Mouse (Mus musculus) lung, postnatal 14 days (tissue): ENCODE measurements around the gene Gng3.

Experiments used
- DNase-seq: peaks from one replicate; pipeline ENCODE4 v3.0.0; 2021

Gene Gng3

GRCm38 (mm10) chr19:8803879-8804660 is 34.9 kb downstream of the Gng3 start:
- DNase-seq: no peak

DNA sequence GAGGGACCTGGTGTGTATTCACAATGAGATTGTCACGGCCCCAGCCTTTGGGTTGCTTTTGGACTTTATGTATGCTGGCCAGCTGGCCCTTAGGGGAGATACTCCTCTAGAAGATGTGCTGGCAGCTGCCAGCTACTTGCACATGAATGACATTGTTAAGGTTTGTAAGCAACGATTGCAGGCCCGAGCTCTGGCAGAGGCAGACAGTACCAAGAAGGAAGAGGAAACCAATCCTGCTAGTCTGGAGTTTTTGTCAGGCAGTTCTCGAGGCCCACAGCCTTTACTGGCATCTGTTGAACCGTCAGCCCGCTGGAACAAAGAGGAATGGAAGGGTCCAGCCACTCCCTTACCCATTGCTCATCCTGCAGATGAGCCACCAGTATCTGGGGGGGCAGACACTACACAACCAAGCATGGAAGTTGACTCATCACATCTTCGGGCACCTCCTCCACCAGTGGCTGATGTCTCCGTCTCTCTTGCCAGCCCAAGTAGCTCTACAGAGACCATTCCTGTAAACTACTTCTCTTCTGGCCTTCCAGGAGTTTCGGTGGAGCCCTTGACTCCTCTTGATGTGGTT is 35.7 kb downstream of the Gng3 start:
- DNase-seq: no peak

- peak; percentile 91 for DNase-seq
Measured at GRCm38 (mm10) chr19:8802130-8802821, 36.7 kb downstream of the Gng3 start, which contains the start of gene Zbtb3. Gene Zbtb3 (plus strand): TSS chr19:8802555.

- DNase-seq: no peak
Measured at GRCm38 (mm10) chr19:8798947-8799315, 40.1 kb downstream of the Gng3 start.

DNA sequence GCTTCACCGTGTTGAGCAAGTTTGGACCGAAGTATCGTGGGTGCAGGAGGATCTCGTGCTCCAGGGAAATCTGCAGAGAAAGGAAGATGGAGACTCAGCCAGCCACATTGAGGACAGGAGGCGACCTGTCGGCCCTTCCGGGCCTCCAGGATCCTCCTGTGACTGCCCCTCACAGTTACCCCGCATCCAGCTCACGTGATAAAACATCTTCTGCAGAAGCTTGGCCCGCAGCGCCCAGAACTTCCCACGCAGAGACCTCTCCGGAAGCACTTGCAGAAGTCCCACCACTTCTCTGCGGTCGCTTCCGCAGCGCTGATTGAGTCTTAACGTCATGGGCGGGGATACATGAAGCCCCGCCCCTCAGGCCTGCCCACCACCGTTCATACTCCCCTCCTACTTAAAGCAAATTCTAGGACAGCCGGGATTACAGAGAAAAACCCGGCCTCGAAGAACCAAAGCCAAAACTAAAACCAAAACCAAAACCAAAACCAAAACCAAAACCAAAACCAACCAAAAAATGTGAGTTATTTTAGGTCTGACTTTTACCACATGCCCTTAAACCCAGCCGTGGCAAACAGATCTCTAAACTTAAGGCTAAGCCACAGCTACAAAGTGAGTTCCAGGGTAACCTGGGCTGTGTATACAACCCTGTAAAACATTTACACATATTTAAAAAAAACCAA is 40.6 kb downstream of the Gng3 start, which contains the start of gene Polr2g:
Gene Polr2g, minus strand, starts transcription at position 314 of the 683 bp plus-strand sequence.
- peak; percentile 91 for DNase-seq

GRCm38 (mm10) chr19:8790171-8790570 is 48.8 kb downstream of the Gng3 start:
- DNase-seq: no peak

GRCm38 (mm10) chr19:8789171-8789570 is 49.8 kb downstream of the Gng3 start:
- no peak for DNase-seq

- DNase-seq: no peak
Measured at GRCm38 (mm10) chr19:8788521-8788920, 50.5 kb downstream of the Gng3 start.
